Mouse (Mus musculus) ES-Bruce4 (cell line): ENCODE data around the gene D1Ertd622e. TPM values are rescaled to one million over a fixed set of nuclear protein-coding genes. Genes with fewer than 3 reads are reported as not detected.

Source experiments
- H3K27ac ChIP-seq: 2 replicates; pipeline ENCODE4 v1.5.1; 2012; ENCODE audit warnings: low read length, inconsistent platforms; ENCODE audit not compliant: insufficient read depth
- H3K27me3 ChIP-seq: 2 replicates; pipeline ENCODE4 v1.6.1; 2012; ENCODE audit warnings: mild to moderate bottlenecking, low read length, inconsistent platforms; ENCODE audit not compliant: control insufficient read depth, poor library complexity, insufficient read depth, severe bottlenecking
- H3K36me3 ChIP-seq: 2 replicates; pipeline ENCODE4 v1.6.1; 2012; ENCODE audit warnings: inconsistent platforms, mild to moderate bottlenecking, low read length, moderate library complexity; ENCODE audit not compliant: control insufficient read depth, poor library complexity, insufficient read depth, severe bottlenecking
- H3K4me1 ChIP-seq: one replicate; pipeline ENCODE4 v1.8.1; 2011; ENCODE audit warnings: low read length; ENCODE audit not compliant: control insufficient read depth, insufficient read depth
- H3K4me3 ChIP-seq: 2 replicates; pipeline ENCODE4 v1.5.1; 2011; ENCODE audit warnings: low read depth, mild to moderate bottlenecking, low read length
- H3K9ac ChIP-seq: 2 replicates; pipeline ENCODE4 v1.6.1; 2012; ENCODE audit warnings: low read depth, mild to moderate bottlenecking, inconsistent platforms; ENCODE audit not compliant: poor library complexity, severe bottlenecking
- H3K9me3 ChIP-seq: replicated peaks from 2 replicates; pipeline ENCODE4 v1.6.1; 2012; ENCODE audit warnings: mild to moderate bottlenecking, low read length, inconsistent platforms; ENCODE audit not compliant: control insufficient read depth, poor library complexity, insufficient read depth, severe bottlenecking
- CTCF ChIP-seq: IDR thresholded peaks from one replicate; pipeline ENCODE4 v1.8.1; 2011; ENCODE audit warnings: low read depth, low read length
- EP300 ChIP-seq: IDR thresholded peaks from 2 replicates; pipeline ENCODE4 v1.6.1; 2011; ENCODE audit warnings: low read depth, low read length; ENCODE audit not compliant: insufficient read depth
- POLR2A ChIP-seq: IDR thresholded peaks from one replicate; pipeline ENCODE4 v1.8.1; 2011; ENCODE audit warnings: low read length; ENCODE audit not compliant: insufficient read depth
- polyA plus RNA-seq: library from polyadenylated mRNA; stranded (reverse); fragments of >200 nt; gene quantifications from 2 replicates; pipeline ENCODE4 v1.2.4, GENCODE M21; 2011; ENCODE audit warnings: low read depth; ENCODE audit not compliant: missing spikeins, insufficient read depth, insufficient read length

The D1Ertd622e gene
- polyA plus RNA-seq, 1 experiment, result 6.4 TPM

- H3K36me3 ChIP-seq, result no peaks in the 10 kb centered on the region
- no peaks in the 10 kb centered on the region for H3K9me3 ChIP-seq
- no peaks in the 10 kb centered on the region; the same call in none of the 2 replicates for H3K27me3 ChIP-seq
- peak overlapping the region; percentile 49 for H3K9ac ChIP-seq
- no peaks in the 10 kb centered on the region for H3K4me1 ChIP-seq
- peak overlapping the region; percentile 53 for H3K4me3 ChIP-seq
- H3K27ac ChIP-seq, result no peak overlapping the region
- TF ChIP-seq CTCF (no peak), POLR2A (no peak), EP300 (no peak)
Observed at GRCm38 (mm10) chr1:97662324-97662723, 450 bp upstream of the D1Ertd622e start.

GRCm38 (mm10) chr1:97660687-97661405 lies 1.0 kb downstream of the D1Ertd622e start:
- no peaks in the 10 kb centered on the region for H3K9me3 ChIP-seq
- H3K4me1 ChIP-seq, result no peaks in the 10 kb centered on the region
- H3K36me3 ChIP-seq, result no peaks in the 10 kb centered on the region
- no peak overlapping the region for H3K27ac ChIP-seq
- H3K27me3 ChIP-seq, result no peaks in the 10 kb centered on the region; the same call in none of the 2 replicates
- peak overlapping the region; percentile 53 for H3K4me3 ChIP-seq
- no peak for TF ChIP-seq POLR2A
- no peak for TF ChIP-seq CTCF
- TF ChIP-seq EP300, result no peak
- H3K9ac ChIP-seq, result peak overlapping the region; percentile 49

GRCm38 (mm10) chr1:97659405-97659804 lies 2.5 kb downstream of the D1Ertd622e start:
- no peaks in the 10 kb centered on the region for H3K9me3 ChIP-seq
- TF ChIP-seq CTCF (no peak), POLR2A (no peak), EP300 (no peak)
- H3K4me1 ChIP-seq, result no peaks in the 10 kb centered on the region

GRCm38 (mm10) chr1:97657786-97658185 lies 4.1 kb downstream of the D1Ertd622e start:
- H3K9me3 ChIP-seq, result no peaks in the 10 kb centered on the region
- no peaks in the 10 kb centered on the region for H3K4me1 ChIP-seq
- H3K9ac ChIP-seq, result no peak overlapping the region
- no peak overlapping the region for H3K4me3 ChIP-seq
- TF ChIP-seq POLR2A (no peak), EP300 (no peak), CTCF (no peak)
- H3K27me3 ChIP-seq, result no peaks in the 10 kb centered on the region; the same call in none of the 2 replicates
- H3K27ac ChIP-seq, result no peak overlapping the region
- H3K36me3 ChIP-seq, result no peaks in the 10 kb centered on the region

More at GRCm38 (mm10) chr1:97659405-97659804, 2.5 kb downstream of the D1Ertd622e start:
- H3K9ac ChIP-seq, result no peak overlapping the region
- H3K27ac ChIP-seq, result no peak overlapping the region
- H3K36me3 ChIP-seq, result no peaks in the 10 kb centered on the region
- H3K27me3 ChIP-seq, result no peaks in the 10 kb centered on the region; the same call in none of the 2 replicates
- H3K4me3 ChIP-seq, result no peak overlapping the region

- TF ChIP-seq CTCF, result no peak
- TF ChIP-seq POLR2A, result no peak
- no peak for TF ChIP-seq EP300
- Histone ChIP-seq H3K4me1 (no peaks in the 10 kb centered on the region), H3K9ac (no peak overlapping the region), H3K27me3 (no peaks in the 10 kb centered on the region; the same call in none of the 2 replicates), H3K9me3 (no peaks in the 10 kb centered on the region), H3K36me3 (no peaks in the 10 kb centered on the region), H3K4me3 (no peak overlapping the region), H3K27ac (no peak overlapping the region)
Observed at GRCm38 (mm10) chr1:97657201-97657600, 4.7 kb downstream of the D1Ertd622e start.

- no peaks in the 10 kb centered on the region for H3K9me3 ChIP-seq
- no peaks in the 10 kb centered on the region for H3K36me3 ChIP-seq
- H3K27me3 ChIP-seq, result no peaks in the 10 kb centered on the region; the same call in 1 of the 2 replicates
- H3K4me1 ChIP-seq, result no peaks in the 10 kb centered on the region
- TF ChIP-seq EP300, result no peak
- no peak for TF ChIP-seq CTCF
- TF ChIP-seq POLR2A, result no peak
- no peak overlapping the region for H3K27ac ChIP-seq
- no peak overlapping the region for H3K4me3 ChIP-seq
- H3K9ac ChIP-seq, result no peak overlapping the region
Observed at GRCm38 (mm10) chr1:97654397-97654975, 7.4 kb downstream of the D1Ertd622e start.
